Mouse (Mus musculus) gastrocnemius, adult 8-10 months (tissue): ENCODE results near the gene Cog2. TPM values are rescaled to one million over a fixed set of nuclear protein-coding genes. Genes with fewer than 3 reads are reported as not detected.

ENCODE experiments used
- DNase-seq, 2 experiments: peaks; one replicate each; pipeline ENCODE4 v3.0.0; 2022; ENCODE audit warnings: low spot score in 2 of 2
- total RNA-seq, 4 experiments: library from RNA; stranded (reverse); gene quantifications; 2 replicates each; pipeline ENCODE4 v1.2.4; 2022

Gene Cog2
- total RNA-seq, result 10 to 100 TPM; 16.1 to 28.7 (median 18.5) TPM

DNA sequence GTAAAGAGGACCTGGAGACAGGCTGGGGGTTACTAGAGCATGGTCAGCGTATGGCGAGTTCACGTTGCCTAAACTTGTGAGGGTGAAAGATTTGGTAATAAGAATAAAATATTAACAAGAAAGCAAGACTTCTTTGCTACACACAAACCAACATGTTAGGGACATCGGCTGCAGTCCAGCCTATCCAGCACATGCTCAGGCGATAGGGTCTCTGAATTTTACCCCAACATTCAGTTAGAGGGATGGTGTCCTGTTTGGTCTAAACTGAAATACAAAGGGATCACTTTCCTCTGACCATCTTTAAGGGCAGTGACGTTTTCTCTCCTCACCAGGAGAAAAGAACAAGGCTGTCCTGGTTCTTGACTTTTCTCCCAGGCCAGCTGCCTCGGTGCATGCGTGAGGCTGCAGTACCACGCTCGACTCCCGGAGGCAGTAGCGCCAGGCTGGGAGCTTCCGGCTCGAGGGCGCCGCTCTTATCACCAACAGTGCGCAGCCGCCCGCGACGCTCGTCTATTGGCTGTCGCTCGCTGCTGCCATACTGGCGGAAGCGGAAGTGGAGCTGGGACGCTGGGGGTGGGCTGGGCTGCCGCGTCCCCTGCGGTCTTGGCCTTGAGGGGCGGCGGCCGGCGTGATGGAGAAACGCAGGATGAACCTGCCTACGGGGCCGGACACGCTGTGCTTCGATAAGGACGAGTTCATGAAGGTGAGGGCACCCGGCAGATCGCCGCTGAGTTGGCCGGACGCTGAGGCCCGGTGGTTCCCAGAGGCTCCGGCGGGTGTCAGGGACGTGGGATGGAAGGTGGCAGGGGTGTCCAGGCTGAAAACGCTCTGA lies at the start of gene Cog2:
Cog2 (plus strand) TSS at position 519 of the 832 bp plus-strand sequence.
- DNase-seq, result peak; percentile 70 to 85

DNA sequence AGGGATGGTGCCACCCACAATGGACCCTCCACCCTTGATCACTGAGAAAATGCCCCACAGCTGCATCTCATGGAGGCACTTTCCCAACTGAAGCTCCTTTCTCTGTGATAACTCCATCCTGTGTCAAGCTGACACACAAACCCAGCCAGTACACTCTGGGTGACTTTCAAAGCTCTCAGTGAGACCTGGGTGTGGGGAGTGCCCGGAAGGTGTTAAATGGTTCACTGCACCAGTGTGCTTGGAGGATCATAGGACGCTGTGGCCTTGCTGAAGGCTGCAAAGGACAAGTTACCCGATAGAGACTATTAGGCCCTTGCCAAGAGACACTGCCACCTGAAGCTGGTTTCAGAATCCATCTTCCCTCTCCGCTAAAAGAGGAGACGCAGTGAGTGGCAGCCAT lies 44.9 kb upstream of the Cog2 start:
- no peak for DNase-seq

DNA sequence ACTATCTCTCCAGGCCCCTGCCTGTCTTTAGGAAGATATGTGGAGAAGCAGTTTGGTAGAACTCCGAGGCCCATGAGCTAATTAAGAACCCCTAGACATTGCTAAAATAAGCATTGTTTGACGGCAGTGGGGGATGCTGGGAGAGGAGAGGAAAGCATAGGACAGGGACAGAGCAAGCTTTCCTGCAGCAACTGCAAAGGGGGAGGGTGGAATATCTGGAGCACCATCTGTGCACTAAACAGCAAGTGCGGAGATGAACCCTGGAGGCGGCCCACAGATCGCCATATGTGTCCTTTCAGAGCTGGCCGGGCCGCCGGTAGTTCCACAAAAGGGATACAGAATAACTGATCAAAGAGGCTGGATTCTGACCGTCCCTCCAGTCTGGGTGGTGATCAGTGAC lies 43.9 kb upstream of the Cog2 start:
- no peak for DNase-seq

DNA sequence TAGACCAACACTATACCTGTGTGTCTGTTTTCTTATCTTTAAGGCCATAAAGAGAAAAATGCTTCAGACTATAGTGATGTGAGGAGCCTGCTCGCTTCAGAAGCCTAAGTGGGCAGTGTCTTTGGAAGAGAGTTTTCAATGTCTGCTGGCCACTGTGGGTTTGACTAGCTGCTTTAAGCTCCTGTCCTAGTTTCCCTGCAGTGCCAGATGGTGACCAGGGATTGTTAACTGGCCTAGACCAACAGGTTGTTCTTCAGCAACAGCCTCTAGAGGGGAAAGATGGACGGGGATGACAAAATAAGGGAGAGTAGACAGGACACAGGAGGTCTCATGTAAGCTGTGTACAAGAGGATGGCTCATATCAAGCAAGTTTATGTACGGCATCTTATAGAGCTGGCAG lies 41.3 kb upstream of the Cog2 start:
- no peak for DNase-seq

DNA sequence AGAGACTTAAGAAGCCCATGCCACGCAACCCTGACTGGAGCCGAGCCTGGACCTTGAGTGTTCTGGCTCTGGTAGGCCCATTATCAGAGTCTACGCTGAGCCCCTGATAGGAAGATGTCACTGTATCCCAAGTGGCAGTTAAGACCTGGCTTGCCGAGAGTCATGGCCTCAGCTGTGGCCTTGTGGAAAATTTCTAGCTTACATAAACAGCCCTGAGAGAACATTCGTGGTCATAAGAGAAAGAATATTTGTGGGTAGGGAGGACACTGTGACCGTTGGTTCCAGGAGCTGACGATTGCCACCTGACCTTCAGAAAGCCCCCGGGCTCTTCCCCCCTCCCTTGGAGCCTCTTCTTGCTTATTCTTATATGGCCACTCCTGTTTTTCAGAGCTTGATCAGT lies 40.2 kb upstream of the Cog2 start:
- DNase-seq, result no peak

DNA sequence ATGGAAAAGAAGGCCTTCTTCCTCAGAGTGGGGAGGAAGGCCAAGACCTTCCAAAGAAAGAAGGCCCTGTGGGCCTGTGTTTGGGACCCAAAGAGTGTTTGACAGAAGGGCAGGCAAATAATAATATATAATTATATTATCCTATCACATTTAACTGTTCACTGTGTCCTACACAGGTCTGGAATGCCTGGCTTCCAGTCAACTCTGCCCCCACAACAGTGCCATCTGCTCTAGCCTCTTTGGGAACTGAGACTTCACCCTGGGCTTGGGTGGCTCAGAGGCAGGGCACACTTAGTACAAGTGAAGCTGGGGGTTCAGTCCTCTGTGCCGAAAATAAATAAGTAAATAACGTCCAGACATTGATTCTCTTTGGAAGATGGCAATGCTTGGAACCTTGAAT lies 37.8 kb upstream of the Cog2 start:
- no peak for DNase-seq

DNA sequence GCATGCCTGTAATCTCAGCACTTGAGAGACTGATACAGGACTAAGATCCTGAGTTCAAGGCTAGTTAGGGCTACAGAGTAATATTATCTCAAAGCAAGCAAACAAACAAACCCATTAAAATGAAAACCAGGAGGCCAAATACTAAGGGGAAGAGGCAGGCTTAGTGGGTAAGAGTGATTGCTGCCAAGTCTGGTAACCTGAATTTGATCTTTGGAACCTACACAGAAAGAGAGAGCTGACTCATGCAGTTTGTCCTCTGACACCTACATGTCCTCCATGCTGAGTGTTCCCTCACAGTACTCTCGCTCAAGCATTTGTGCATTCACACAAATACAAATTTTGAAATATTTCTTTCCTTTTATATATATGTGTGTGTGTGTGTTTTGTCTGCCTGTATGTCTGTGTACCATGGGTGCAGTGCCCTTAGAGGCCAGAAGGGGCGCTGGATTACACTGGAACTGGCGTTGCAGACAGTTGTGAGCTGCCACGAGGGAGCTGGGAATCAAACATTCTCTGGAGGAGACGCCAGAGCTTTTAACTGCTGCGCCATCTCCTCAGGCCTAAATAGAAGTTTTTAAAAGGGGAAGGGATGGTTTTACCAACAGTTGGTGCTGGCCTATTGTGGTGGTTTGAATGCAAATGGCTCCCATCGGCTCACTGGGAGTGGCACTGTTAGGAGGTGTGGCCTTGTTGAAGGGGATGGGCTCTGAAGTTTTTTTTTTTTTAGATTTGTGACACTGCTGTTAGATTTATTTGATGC lies 37.0 kb upstream of the Cog2 start:
- no peak for DNase-seq

DNA sequence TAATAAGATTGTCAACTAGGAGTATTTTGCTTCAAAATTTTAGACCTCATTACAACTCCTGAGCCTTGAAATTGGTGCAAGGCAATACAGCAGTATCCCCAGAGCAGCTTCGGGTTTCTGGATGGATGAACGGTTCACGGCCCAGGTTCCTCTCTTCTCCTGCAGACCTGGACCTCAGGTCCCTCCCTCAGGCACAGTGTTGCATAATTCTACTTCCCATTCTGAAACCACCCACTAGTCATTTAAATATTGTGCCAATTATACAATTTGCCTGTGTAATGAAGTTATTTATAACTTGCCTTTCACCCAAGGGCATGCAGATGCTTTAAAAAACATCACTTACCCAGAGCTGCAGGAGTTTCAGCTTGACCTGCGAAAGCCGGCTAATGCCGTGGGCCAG lies 31.3 kb upstream of the Cog2 start:
- DNase-seq, result no peak

DNA sequence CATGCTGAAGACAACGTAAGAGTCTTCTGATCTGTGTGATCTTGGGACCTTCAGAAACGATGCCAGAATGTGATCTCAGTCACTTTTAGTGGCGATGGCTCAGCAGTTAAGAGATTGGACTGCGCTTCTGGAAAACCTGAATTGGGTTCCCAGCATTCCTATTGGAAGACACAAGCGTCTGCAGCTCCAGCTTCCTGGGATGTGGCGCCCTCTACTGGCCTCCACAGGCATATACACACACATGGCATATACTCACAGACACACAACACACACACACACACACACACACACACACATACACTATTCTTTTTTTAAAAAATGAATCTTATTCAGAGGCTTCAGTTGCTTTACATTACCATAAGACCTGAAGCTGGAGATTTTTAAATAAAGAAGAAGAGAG lies 30.8 kb upstream of the Cog2 start:
- DNase-seq, result no peak

DNA sequence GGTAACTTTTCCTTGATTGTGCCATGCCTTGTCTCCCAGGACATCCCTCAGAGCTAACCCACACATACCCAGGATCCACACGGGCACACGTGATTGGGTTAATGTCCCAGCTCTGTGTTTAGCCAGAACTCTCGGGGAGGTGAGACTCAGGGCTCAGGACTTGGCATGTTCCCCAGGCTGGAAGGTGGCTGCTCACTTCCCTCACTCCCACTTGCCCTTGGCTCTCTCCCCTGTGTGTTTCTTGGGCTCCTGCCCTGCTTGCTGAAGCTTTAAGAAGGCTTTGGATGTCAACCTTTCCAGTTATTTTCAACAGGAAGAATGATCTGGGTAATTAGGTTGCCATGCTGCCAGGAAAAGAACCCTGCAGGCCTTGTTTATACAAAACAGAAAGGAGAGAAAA lies 26.2 kb upstream of the Cog2 start:
- DNase-seq, result no peak

DNA sequence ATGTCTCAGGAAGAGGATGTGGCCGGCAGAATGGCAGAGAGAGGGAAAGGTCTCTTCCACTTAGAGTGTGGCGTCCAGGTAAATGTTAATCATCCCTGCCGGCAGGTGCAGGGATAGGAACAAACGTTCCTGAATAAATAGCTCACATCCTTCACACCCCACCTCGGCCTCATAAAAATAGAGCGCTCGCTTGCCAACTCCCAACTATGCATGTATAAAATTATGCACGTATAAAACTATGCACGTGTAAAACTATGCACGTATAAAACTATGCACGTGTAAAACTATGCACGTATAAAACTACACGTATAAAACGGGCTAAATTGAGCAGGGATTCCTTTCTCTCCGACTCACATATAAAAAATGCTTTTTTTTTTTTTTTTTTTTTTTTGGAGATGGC lies 25.6 kb upstream of the Cog2 start:
- DNase-seq, result no peak

DNA sequence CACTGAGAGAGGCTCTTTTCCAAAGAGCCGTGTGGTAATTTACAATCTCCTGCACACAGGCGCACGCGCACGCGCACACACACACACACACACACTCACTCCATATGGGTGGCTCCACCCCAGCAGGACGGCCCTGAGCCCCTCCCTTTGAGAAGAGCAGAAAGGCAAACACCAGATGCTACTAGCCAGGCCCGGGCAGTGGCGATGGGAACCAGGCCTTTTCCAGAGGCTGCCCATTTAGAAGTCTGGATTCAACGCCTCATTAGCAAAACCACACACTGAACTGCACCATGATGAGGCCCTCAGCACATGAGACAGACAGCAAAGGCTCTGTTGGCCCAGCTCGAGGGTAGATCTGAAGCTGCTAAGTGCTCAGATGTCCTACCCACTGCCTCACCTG lies 24.9 kb upstream of the Cog2 start:
- no peak for DNase-seq

DNA sequence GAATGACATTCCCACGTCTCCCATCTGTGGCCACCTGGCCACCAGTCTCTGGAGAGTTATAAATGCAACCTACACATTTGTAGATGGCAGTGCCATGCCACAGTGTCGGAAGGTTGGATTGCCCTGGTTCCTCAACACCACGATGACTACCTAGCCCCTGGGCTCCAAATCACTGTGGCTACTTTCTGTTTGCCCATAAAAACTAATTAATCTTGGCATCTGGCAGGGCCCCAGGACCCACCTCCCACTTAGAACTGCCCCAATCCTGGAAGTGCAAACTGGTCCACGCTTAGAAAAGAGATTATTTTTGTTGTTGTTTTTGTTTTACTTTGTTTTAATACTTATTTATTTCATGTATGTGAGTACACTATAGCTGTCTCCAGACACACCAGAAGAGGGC lies 24.3 kb upstream of the Cog2 start:
- no peak for DNase-seq

DNA sequence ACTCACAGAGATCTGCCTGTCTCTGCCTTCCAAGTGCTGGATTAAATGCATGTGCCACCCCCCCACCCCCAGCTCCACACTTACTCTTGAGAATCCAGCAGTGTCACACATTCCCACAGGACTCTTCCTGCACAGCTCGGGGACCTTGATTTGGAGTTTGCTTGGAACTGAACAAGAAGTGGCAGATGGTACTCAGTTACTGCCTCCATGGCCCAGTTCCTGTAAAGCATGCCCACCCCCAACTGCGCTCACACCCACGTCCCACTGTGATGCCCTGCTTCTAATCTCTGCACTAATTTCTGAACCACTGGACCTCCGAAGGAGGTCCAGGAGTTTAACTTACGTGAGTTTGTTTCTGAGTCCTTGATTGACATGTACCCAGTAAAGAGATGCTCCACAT lies 23.7 kb upstream of the Cog2 start:
- no peak for DNase-seq

DNA sequence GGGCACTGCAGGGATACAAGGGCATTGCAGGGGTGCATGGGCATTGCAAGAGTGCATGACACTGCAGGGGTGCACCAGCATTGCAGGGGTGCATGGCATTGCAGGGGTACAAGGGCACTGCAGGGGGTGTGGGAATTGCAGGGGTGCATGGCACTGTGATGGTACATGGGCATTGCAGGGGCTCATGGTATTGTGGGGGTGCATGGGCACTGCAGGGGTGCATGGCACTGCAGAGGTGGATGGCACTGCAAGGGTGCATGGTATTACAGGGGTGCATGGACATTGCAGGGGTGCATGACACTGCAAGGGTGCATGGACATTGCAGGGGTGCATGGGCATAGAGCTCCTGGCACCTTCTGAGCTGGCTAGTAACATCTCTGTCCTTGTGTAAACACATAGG lies 22.2 kb upstream of the Cog2 start:
- DNase-seq, result no peak

DNA sequence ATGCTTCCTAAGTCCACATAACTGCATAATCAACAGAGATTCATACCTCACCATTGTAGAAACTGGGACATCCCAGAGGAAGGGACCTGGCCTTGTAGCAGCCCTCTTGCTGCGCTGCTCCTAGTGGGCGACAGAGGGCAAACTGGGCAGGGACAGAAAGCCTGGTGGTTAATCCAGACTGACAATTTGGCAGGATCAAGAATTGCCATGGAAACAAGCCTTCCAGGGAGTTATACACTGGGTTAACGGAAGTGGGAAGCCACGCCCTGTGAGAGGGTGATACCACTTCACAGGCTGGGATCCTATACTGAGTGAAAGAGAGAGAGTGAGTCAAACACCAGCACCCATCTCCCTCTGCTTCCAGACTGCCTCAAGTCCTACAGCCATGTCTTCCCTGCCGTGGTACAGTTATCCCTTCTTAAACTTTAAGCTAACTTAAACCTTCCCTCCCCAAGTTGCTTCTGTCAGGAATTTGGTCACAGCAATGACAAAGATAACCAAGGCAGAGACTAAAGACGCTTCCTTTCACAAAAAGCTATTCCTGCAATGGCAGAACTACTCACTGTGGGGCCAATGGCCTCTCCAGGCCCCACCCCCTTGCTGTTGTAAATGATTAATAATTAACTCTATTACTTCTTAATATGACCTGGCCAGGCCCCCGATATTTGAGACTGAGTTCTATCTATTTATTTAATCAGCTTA lies 21.2 kb upstream of the Cog2 start:
- no peak for DNase-seq

DNA sequence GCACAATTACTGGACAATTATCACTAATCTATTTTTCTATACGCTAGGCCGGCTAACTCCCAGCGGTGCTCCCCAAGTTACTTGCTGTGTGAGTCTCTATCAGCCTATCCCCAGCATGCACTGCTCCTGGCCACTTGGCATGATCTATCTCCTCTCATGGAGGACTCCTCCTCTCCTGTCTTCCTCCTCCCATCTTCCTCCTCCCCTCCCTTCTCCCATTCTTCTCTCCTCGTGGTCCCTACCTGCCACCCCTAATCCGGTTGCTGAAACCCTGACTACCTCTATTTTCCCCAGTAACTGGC lies 20.7 kb upstream of the Cog2 start:
- DNase-seq, result no peak

DNA sequence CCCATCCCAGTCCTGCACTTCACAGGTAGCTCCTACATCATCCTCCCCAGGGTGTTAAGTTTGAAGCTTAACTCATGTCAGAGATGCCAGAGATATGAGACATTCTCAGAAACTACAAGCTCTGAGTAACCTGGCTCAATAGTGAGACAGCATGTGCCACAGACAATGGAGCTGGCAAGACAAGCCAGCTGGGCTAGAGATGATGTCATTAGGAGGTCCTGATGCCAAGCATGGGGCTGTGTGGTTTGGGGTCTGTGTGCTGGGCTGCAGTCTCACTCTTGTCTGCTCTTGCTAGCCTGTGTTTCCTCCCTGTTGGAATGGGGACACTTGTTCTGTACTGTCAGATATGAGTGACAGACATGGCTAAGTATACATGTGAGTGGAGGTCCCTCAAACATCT lies 14.9 kb upstream of the Cog2 start:
- DNase-seq, result no peak

DNA sequence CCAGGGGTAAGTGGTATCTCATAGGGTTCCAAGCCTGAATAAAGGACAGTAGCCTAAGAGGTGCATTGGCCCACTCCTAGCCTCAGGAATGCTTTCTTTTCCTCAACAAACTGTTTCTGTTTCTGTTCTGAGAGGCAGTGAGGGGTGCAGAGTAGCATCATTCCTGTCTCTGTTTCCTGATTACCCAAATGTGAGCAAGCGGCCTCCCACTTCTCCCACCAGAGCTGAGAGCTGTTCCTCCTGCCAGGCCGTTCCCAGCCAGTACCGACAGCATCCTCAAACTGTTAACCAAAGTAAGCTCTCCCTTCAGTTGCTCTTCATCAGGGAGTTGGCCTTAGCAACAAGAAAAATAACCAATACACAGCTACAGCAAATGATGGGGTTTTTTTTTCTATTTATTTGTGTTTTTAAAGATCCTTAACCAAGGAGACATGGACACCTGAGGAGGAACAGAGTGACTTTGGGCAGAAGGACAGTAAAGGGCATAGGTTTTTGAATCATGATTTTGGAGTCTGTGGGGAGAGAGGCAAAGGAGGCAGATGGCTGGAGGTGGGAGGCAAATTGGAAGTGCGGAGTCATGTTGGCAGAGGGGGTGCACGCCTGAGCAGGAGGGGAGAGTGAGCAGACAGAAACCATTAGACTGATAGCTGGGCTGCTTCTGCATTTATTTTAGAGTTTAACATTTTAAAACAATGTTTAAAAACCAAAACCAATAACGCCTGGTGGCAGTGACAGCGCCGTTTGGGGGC lies 12.8 kb upstream of the Cog2 start:
- DNase-seq, result no peak

DNA sequence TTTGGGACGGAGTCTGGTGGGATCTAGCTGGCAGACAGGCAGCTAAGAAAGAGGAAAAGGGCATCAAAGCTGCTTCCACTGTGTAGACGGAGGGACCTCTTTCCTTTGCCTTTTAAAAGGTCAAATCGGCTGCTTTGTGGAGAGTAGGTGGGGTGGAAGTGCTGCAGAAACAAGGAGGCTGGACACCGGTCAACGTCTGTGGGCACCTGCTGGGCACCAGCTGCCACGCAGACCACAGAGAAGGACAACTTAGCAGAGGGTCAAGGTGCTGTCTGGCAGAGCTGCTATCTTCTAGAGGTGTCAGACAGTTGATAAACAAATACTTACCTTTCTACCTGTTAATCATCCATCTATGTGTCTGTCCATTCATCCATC lies 12.3 kb upstream of the Cog2 start:
- DNase-seq, result no peak

DNA sequence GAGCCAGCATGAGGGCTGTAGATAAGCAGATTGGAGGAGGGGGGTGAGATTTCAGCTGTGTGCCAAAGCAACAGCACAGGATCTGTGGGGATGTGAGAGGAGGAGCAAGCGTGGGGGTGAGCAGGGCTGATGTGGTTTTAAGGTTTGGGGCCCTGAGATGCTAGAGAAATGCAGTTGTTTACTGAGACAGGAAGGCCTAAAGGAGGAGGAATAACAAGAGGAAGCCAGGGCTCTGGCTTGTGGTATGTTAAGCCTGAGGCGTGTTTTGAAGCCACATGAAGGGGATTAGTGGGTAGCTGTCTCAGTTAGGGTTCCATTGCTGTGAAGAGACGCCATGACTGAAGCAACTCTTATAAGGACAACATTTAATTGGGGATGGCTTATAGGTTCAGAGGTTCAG lies 11.4 kb upstream of the Cog2 start:
- no peak for DNase-seq

DNA sequence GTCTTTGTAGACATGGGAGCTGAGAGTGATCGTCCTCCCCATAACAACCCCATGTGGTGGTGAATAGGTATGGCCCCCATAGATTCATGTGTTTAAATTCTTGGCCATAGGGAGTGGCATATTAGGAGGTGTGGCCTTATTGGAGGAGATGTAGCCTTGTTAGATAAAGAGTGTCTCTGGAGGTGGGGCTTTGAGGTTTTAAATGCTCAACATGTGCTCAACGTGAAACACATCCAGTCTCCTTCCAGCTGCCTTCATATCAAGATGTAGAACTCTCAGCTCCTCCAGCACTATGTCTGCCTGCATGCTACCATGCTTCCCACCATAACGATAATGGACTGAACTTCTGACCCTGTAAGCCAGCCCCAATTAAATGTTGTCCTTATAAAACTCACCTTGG lies 4.5 kb upstream of the Cog2 start:
- no peak for DNase-seq
